Mouse (Mus musculus): ENCODE data around the gene Atxn7l2. TPM values are rescaled to one million over a fixed set of nuclear protein-coding genes. Genes with fewer than 3 reads are reported as not detected.

Gene Atxn7l2
- polyA plus RNA-seq, 1 experiment, result 2.7 TPM

DNA sequence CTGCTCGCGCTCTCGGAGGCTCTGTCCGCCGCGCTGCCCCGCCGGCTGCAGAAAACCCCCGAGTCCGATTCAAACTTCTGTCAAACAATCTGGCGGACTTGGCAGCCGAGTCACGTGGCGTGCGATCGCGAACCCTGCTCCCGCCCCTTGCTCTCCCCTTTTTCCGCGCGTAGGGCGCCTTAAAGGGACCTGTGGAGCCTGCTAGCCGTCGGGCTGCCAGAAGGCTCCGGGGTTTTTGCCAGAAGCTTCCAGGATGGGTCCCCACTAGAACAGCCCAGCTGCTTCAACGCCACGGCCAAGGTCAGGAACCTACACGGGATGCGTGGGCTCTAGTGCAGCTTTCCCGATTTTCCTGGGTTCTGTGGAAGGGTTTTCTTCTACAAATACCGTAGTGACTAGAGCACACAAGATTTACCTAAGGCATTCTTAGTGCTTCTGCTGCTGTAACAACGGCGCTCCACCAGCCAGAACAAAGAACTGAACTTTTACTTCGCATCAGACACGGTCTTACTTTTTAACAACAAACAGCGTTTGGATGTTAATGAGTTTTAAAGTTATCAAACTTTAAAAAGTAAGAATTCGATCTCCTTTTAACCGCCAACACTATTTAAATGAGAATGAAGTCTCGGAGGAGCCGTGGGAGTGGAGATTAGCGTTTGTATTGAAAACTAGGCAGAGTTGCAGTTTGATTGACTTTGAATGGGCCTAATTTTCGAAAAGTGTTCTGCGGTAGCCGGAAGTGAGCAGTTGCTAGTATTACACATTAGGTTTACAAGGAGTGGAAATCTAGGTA lies 16.0 kb upstream of the Atxn7l2 start, which contains the start of gene Sypl2:
Gene Sypl2 (minus strand): TSS at position 91 of the 793 bp plus-strand sequence.
- Histone ChIP-seq H3K27me3 (ENCODE audit: control insufficient read depth, insufficient read depth, insufficient read length) (peaks cover 50% of the 10 kb centered on the region), H3K79me2 (ENCODE audit: control insufficient read depth, insufficient read depth) (no peaks in the 10 kb centered on the region), H3K4me3 (no peak within 1 kb of the TSS), H3ac (ENCODE audit: control insufficient read depth, insufficient read length) (no peak within 1 kb of the TSS), H3K4me2 (ENCODE audit: low read depth) (peak within 1 kb of the TSS; percentile 6), H3K36me3 (ENCODE audit: control insufficient read depth, insufficient read depth) (no peaks in the 10 kb centered on the region)
- no peak for TF ChIP-seq SRF (IDR thresholded peaks at IDR 0.05; ENCODE audit: control insufficient read depth, insufficient read length, low read depth)
- TF ChIP-seq REST (IDR thresholded peaks at IDR 0.05; ENCODE audit: insufficient read depth, insufficient read length), result no peak
- no peak for TF ChIP-seq USF1 (IDR thresholded peaks at IDR 0.05; ENCODE audit: low read depth)
- no peak for TF ChIP-seq TCF3 (IDR thresholded peaks at IDR 0.05; ENCODE audit: insufficient read length, low read depth)
- no peak for TF ChIP-seq POLR2A (IDR thresholded peaks at IDR 0.05; ENCODE audit: insufficient read length, low read depth)
- no peak for TF ChIP-seq E2F4 (IDR thresholded peaks at IDR 0.05; ENCODE audit: insufficient read depth)
- TF ChIP-seq TCF12 (IDR thresholded peaks at IDR 0.05; ENCODE audit: insufficient read depth, poor library complexity, severe bottlenecking), result no peak
- no peak for TF ChIP-seq POLR2AphosphoS2 (IDR thresholded peaks at IDR 0.05; ENCODE audit: insufficient read length, low read depth)
- TF ChIP-seq MYOD1 (IDR thresholded peaks at IDR 0.05; ENCODE audit: control insufficient read depth in 1 of 3, insufficient read length in 2 of 3, low read depth in 2 of 3), result no peak
- TF ChIP-seq CEBPB (IDR thresholded peaks at IDR 0.05; ENCODE audit: insufficient read depth, poor library complexity, severe bottlenecking), result no peak

DNA sequence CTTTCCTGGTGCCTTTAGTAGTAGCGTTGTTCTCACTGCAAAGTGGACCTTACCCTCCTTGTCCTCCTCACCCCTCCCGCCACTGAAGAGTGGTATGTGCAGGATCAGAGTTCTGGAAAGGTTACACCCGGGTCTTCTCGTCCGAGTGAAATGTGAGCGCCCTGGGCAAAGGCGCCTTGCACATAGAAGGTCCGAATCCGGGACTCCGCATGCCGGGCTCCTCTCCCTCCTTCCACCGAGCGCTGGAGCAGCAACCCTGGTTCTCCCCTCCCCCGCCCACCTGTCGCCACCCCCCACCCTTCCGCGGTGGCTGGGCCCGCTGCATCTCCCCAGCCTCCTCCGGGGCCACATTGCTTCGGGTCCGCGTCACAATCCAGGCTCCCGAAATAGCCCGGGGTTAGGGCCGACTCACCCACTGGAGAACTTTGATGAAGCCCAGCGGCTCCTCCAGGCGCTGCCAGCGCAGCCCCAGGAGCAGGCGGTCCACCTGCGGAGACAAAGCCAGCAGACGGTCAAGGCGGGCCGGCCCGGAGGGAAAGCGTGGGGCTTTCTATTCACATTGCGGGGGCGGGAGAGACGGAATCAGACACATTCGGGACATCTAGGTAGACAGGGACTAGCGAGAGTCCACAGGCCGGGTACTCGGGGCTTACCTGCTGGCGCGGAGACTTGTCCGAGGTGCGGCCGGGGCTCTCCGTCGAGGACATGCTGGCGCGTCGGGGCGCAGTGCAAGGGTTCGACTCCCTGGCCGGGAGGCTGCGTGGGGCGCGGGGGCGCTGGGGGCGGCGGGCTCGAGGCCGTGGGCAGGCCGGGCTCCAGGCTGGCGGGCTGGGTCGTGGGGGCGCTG lies 15.2 kb upstream of the Atxn7l2 start:
- H3K36me3 ChIP-seq (ENCODE audit: control insufficient read depth, insufficient read depth), result no peaks in the 10 kb centered on the region
- peaks cover 56% of the 10 kb centered on the region for H3K27me3 ChIP-seq (ENCODE audit: control insufficient read depth, insufficient read depth, insufficient read length)
- H3K79me2 ChIP-seq (ENCODE audit: control insufficient read depth, insufficient read depth), result no peaks in the 10 kb centered on the region
- no peak overlapping the region for H3K4me3 ChIP-seq
- H3K4me2 ChIP-seq (ENCODE audit: low read depth), result no peak overlapping the region
- H3ac ChIP-seq (ENCODE audit: control insufficient read depth, insufficient read length), result no peak overlapping the region
- TF ChIP-seq E2F4 (IDR thresholded peaks at IDR 0.05; ENCODE audit: insufficient read depth) (no peak), MYOD1 (IDR thresholded peaks at IDR 0.05; ENCODE audit: control insufficient read depth in 1 of 3, insufficient read length in 2 of 3, low read depth in 2 of 3) (peak in 1 of 3 experiments; percentile 54)

DNA sequence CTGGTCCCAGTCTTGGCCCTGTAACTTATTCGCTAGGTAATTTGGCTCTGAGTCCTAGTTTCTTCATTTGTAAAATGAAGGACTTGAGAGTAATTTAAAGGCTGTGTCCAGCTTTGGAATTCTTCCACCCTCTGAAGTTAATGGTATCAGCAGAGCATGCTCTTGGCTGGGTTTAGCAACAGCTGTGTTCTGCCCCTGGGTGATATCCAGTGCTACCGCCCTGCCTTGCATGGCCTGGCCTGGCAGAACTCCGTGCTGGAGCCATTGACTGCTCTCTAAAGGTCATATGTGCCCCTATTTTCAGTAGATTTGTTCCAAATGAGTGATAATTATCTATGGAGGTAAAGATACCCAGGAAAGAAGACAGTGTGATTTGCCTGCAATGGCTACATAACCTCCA lies 9.9 kb upstream of the Atxn7l2 start:
- Histone ChIP-seq H3K4me3 (no peak overlapping the region), H3ac (ENCODE audit: control insufficient read depth, insufficient read length) (no peak overlapping the region), H3K4me2 (ENCODE audit: low read depth) (no peak overlapping the region), H3K27me3 (ENCODE audit: control insufficient read depth, insufficient read depth, insufficient read length) (peaks cover 74% of the 10 kb centered on the region), H3K36me3 (ENCODE audit: control insufficient read depth, insufficient read depth) (no peaks in the 10 kb centered on the region), H3K79me2 (ENCODE audit: control insufficient read depth, insufficient read depth) (no peaks in the 10 kb centered on the region)
- TF ChIP-seq REST (IDR thresholded peaks at IDR 0.05; ENCODE audit: insufficient read depth, insufficient read length) (no peak), USF1 (IDR thresholded peaks at IDR 0.05; ENCODE audit: low read depth) (no peak), MAX (IDR thresholded peaks at IDR 0.05; ENCODE audit: low read depth) (no peak), E2F4 (IDR thresholded peaks at IDR 0.05; ENCODE audit: insufficient read depth) (no peak), TCF3 (IDR thresholded peaks at IDR 0.05; ENCODE audit: insufficient read length, low read depth) (no peak), POLR2AphosphoS2 (IDR thresholded peaks at IDR 0.05; ENCODE audit: insufficient read length, low read depth) (no peak), MYOD1 (IDR thresholded peaks at IDR 0.05; ENCODE audit: control insufficient read depth in 1 of 3, insufficient read length in 2 of 3, low read depth in 2 of 3) (peak in 2 of 3 experiments; percentile 16 to 65), POLR2A (IDR thresholded peaks at IDR 0.05; ENCODE audit: insufficient read length, low read depth) (no peak), SRF (IDR thresholded peaks at IDR 0.05; ENCODE audit: control insufficient read depth, insufficient read length, low read depth) (no peak), CEBPB (IDR thresholded peaks at IDR 0.05; ENCODE audit: insufficient read depth, poor library complexity, severe bottlenecking) (no peak), MYOG (IDR thresholded peaks at IDR 0.05; ENCODE audit: control insufficient read depth in 1 of 3, insufficient read depth in 1 of 3, insufficient read length in 2 of 3, low read depth in 2 of 3) (peak in 2 of 3 experiments; percentile 45 to 68), TCF12 (IDR thresholded peaks at IDR 0.05; ENCODE audit: insufficient read depth, poor library complexity, severe bottlenecking) (no peak)

DNA sequence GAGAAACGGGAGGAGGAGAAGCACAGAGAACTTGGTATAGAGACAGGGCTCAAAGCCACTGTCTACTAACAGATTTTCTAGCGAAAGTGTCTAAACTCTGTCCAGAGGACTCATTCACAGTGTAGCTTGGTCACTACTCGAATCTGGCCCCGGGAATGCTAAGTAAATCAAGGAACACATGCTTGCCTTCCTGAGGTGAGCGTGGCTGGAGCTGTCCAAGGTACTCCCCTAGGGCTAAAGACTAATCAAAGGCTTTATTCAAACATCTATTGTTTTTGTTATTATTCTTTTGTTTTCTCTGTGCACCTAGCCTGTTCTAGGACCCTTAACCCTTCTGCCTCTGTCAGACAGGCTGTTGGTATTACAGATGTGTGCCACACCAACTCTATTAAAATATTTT lies 4.0 kb upstream of the Atxn7l2 start:
- TF ChIP-seq POLR2AphosphoS2 (IDR thresholded peaks at IDR 0.05; ENCODE audit: insufficient read length, low read depth), result no peak
- TF ChIP-seq REST (IDR thresholded peaks at IDR 0.05; ENCODE audit: insufficient read depth, insufficient read length), result peak; percentile 88
- TF ChIP-seq MAX (IDR thresholded peaks at IDR 0.05; ENCODE audit: low read depth), result peak; percentile 75
- no peak overlapping the region for H3K4me2 ChIP-seq (ENCODE audit: low read depth)
- no peak overlapping the region for H3ac ChIP-seq (ENCODE audit: control insufficient read depth, insufficient read length)
- no peak overlapping the region for H3K4me3 ChIP-seq
- H3K27me3 ChIP-seq (ENCODE audit: control insufficient read depth, insufficient read depth, insufficient read length), result peaks cover 36% of the 10 kb centered on the region
- peaks cover 2% of the 10 kb centered on the region for H3K79me2 ChIP-seq (ENCODE audit: control insufficient read depth, insufficient read depth)
- H3K36me3 ChIP-seq (ENCODE audit: control insufficient read depth, insufficient read depth), result no peaks in the 10 kb centered on the region

DNA sequence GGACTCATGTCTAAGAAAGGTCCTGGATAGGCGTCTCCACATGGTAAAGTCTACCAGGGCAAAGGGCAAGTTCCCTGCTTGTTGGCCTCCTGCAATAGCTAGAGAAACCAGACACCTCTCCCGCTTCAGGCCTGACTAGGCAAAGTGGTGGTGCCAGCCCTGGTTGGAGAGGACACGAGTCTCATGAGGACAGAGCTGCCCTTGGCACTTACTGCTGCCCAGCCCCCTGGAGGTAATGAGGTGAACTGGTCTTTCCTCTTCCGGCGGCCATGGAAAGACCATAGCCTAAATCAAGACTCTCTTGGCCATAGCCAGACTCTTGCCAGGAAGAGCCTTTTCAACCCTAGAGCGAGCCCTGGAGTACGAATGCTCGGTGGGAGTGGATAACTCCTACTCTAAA lies 1.7 kb upstream of the Atxn7l2 start:
- H3K4me3 ChIP-seq, result no peak overlapping the region
- no peak overlapping the region for H3ac ChIP-seq (ENCODE audit: control insufficient read depth, insufficient read length)
- no peaks in the 10 kb centered on the region for H3K36me3 ChIP-seq (ENCODE audit: control insufficient read depth, insufficient read depth)
- no peak for TF ChIP-seq CEBPB (IDR thresholded peaks at IDR 0.05; ENCODE audit: insufficient read depth, poor library complexity, severe bottlenecking)
- TF ChIP-seq E2F4 (IDR thresholded peaks at IDR 0.05; ENCODE audit: insufficient read depth), result no peak
- no peak for TF ChIP-seq SRF (IDR thresholded peaks at IDR 0.05; ENCODE audit: control insufficient read depth, insufficient read length, low read depth)
- peaks cover 13% of the 10 kb centered on the region for H3K27me3 ChIP-seq (ENCODE audit: control insufficient read depth, insufficient read depth, insufficient read length)
- no peak overlapping the region for H3K4me2 ChIP-seq (ENCODE audit: low read depth)
- H3K79me2 ChIP-seq (ENCODE audit: control insufficient read depth, insufficient read depth), result peaks cover 6% of the 10 kb centered on the region

Data from myocyte (in vitro differentiated cells).